Mouse (Mus musculus) CD4-positive, CD25-positive, alpha-beta regulatory T cell, adult 4 months (primary cell): ENCODE results near the gene 2900011O08Rik. TPM values are rescaled to one million over a fixed set of nuclear protein-coding genes. Genes with fewer than 3 reads are reported as not detected.

Experiments used
- ATAC-seq: one replicate; pipeline ENCODE4 v1.8.0; 2017
- polyA plus RNA-seq, 2 experiments: library from polyadenylated mRNA; unstranded; fragments of 100-300 nt; shearing (Covaris generic); gene quantifications; one replicate each; pipeline ENCODE4 v1.2.1; 2017

Gene 2900011O08Rik
- polyA plus RNA-seq, 2 experiments from 2014 or later, result not detected

DNA sequence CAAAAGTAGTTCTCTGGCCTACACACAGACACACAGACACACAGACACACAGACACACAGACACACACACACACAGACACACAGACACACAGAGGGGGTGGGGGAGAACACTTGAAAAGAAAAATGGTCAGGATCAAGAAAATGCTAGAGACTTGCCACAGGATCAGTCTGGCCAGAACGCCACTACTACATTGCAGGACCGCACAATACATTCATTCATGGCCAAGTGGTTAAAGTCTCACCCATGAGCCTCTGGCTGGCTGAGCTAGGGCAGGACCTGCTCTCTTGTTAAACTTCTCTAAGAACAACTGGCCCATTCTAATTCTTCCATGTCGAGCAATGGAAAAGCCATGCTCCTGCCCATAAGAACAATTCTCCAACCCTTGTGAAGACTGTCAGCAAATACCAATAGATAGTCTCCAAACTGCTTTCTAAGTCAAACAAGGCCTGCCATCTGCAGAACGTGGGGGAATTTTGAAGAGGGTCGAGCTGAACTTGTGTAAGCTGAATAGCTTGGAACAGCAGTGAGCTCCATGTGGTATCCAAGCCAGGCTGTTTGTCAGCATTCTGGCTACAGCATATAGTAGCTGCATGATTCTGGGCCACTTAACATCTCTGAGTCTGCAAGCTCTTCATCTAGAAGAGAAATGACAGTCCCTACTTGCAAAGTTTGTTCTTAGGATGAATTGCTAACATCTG is 84.2 kb downstream of the 2900011O08Rik start:
- no peak for ATAC-seq

GRCm38 (mm10) chr16:14082925-14083324 is 96.5 kb downstream of the 2900011O08Rik start:
- no peak for ATAC-seq

DNA sequence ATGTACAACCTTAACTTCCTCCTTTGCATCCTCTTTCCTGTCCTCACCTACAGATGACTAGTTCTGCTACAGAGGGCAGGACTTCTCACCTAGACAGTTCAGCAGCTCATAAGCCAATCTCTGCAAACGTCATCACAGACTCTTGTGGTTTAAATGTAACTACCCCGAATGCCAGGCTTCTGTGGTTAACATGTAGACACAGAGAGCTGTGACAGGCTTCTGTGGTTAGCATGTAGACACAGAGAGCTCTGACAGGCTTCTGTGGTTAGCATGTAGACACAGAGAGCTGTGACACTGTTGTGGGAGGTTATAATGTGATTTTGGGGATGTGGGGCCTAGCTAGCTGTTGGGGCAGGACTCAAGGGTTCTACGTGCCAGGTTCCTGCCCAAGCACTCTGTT is 101.8 kb downstream of the 2900011O08Rik start:
- peak; percentile 94 for ATAC-seq

- no peak for ATAC-seq
These were observed 102.9 kb downstream of the 2900011O08Rik start for GRCm38 (mm10) chr16:14089296-14089695.

DNA sequence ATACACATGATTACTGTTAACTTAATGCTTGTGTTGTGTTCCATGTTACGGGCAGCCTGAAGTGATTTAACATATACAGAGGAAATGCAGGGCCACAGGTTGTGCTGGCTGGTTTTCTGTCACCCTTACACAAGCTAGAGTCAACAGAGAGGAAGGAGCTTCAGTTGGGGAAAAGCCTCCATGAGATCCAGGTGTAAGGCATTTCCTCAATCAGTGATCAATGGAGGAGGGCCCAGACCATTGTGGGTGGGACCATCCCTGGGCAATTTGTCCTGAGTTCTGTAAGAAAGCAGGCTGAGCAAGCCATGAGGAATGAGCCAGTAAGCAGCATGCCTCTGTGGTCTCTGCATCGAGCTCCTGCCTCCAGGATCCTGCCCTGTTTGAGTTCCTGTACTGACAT is 105.4 kb downstream of the 2900011O08Rik start:
- no peak for ATAC-seq

- ATAC-seq, result no peak
These were observed 119.5 kb downstream of the 2900011O08Rik start for GRCm38 (mm10) chr16:14105891-14106290.

- ATAC-seq, result no peak
These were observed 123.3 kb downstream of the 2900011O08Rik start for GRCm38 (mm10) chr16:14109651-14110230.

DNA sequence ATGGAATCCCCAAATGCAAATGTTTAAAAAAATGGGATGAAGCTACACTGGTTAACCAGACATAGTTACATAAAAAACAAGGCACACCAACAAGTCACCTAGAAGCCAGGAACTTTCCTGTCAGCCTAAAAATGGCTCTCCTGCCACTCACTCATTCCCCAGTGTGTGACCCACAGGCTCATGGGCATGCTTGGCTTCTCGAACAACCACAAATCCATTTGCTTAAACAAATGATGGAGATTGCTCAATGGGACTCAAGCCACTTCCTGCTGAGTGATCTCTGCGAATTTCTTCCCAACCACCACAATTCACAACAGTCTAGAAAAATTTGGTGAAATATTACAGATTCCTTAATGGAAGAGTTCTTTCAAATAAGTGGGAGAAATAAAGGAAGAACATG is 124.5 kb downstream of the 2900011O08Rik start:
- no peak for ATAC-seq

DNA sequence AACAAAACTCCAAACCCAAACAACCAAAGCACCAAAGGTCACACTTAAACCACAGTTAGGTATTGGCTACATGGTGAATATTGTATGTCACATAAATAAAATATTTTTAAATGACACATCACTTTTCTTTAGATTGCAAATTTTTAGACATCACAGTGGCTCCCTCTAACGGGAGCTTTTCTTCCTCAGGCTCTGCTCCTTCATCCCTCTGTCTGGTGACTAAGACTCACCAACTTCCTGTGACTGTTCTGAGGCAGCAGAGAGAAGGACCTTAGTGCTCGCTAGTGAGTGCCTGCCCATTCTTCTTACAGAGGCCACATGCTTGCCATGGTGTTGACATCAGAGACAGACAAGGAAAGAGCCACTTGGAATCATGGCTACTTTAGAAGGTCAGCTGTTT is 125.7 kb downstream of the 2900011O08Rik start:
- ATAC-seq, result no peak

DNA sequence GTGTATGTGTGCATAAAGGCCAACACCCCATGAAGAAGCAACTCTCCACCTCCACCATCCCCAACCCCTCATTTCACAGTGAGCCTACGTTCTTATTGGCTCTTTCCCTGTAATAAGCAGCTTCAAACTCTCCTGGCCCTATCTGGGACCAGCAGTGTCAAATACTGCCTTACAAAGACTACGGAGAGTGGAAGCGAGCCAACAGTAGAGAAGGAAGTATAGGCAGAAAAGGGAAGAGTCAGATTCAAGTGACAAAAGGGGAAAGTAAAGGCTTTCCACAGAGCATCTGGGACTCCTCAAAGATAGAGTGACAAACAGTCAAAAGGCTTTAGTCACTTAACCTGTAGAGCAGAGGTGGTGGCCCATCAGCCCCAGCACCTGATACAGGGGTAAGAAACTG is 126.3 kb downstream of the 2900011O08Rik start:
- no peak for ATAC-seq

GRCm38 (mm10) chr16:14117299-14117698 is 130.9 kb downstream of the 2900011O08Rik start:
- no peak for ATAC-seq

DNA sequence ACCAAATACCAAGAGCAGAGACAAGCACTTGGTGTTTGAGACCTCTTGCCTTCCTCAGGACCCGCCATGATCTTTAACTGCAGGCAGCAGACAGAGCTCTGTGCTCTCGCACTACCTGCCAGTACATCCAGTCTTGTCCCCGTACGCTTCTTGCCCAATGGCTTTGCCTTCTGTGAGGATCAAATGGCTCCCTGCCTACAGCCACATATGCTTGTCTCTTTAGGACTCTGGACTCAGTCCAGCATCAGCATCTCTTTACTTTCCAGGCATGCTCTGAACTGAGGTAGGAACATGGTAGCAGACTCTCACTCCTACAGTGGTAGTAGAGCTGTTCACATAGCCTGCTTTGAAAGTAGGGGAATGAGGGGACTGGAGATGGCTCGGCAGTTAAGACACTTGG is 134.5 kb downstream of the 2900011O08Rik start:
- ATAC-seq, result no peak

DNA sequence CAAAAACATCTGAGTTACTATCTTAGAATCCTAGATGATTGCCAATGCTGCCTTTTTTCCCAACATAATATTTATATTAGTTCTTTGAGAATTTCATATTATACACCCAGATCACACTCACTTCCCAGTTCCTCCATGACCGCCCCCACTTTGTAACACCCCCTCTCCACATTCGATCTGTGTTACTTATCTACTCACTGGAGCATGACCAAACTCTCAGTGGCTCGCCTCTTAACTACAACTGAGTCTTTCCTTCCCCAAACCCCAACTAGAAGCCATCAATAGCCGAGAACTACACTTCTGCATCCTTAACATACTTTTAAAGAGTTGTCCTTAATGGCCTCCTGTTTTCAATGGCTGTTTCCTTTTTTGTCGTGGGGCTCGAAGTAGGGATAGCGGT is 135.2 kb downstream of the 2900011O08Rik start:
- ATAC-seq, result no peak

DNA sequence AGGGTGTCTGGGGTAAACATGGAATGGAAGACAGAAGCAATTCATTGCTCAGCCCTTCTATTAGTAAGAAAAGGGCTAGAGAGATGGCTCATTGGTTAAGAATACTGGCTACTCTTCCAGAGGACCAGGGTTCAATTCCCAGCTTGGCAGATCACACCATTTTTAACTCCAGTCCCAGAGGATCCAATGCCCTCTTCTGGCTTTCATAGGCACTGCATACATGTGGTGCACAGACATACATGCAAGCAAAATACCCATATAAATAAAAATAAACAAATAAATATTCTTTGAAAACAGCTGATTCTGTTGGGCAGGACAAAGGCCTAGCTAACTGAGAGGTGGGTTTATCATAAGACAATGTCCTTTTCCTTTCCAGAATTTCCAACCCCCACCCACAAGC is 136.2 kb downstream of the 2900011O08Rik start:
- ATAC-seq, result no peak

- no peak for ATAC-seq
These were observed 137.5 kb downstream of the 2900011O08Rik start for GRCm38 (mm10) chr16:14123901-14124300.

- no peak for ATAC-seq
These were observed 138.3 kb downstream of the 2900011O08Rik start for GRCm38 (mm10) chr16:14124709-14125108.

- no peak for ATAC-seq
These were observed 138.8 kb downstream of the 2900011O08Rik start for GRCm38 (mm10) chr16:14125253-14125652.

GRCm38 (mm10) chr16:14128977-14129376 is 142.6 kb downstream of the 2900011O08Rik start:
- ATAC-seq, result no peak

DNA sequence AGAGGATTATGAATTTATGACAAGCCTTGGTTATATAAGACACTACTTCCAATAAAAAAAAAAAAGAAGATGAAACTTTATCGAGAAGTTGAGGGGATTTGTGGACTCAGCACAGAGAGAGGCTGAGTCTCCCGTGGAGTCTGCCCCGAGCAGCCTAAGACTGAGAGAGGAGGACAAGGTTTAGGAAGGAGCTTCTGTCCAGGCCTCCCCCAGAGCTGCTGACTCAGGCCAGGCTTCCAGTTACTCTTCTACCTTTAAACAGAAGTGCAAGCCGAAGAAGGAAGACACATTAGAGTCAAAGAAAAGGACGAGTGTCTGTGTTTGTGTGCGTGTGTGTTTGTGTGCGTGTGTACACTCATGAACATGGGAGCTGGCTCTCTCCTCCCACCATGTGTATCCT is 144.4 kb downstream of the 2900011O08Rik start:
- no peak for ATAC-seq

- no peak for ATAC-seq
These were observed 145.0 kb downstream of the 2900011O08Rik start for GRCm38 (mm10) chr16:14131376-14131775.

DNA sequence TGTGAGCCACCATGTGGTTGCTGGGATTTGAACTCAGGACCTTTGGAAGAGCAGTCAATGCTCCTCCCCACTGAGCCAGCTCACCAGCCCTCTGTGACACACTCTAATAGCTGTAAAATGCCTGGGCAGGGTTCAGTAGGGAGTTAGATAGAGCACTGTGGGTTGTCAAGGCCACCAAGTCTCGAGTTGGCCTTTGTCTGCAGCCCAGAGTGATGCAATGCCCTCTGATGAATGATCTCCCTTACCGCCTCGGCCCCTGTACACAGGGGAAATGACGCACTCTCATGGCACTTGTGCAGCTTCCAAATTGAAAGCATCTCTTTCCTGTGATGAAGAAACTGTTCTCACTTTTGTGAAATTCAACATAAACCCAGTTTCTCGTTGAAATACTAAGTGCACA is 145.4 kb downstream of the 2900011O08Rik start:
- no peak for ATAC-seq

DNA sequence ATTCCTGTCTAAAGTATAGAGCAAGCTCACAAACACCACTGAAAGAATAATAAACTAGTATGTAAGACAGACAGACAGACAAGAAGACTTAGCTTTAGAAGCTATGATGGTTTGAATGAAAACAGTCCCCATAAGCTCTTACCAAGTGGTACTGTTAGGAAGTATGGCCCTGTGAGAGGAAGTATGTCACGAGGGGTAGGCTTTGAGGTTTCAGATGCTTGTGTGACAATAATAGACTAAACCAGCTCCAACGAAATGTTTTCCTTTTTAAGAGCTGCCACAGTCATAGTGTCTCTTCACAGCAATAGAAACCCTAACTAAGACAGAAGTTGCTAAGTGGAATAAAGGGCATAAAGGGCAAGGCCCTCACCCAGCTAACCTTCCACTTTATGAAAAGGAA is 148.6 kb downstream of the 2900011O08Rik start:
- ATAC-seq, result no peak

- ATAC-seq, result no peak
These were observed 151.7 kb downstream of the 2900011O08Rik start for GRCm38 (mm10) chr16:14137976-14138561.

DNA sequence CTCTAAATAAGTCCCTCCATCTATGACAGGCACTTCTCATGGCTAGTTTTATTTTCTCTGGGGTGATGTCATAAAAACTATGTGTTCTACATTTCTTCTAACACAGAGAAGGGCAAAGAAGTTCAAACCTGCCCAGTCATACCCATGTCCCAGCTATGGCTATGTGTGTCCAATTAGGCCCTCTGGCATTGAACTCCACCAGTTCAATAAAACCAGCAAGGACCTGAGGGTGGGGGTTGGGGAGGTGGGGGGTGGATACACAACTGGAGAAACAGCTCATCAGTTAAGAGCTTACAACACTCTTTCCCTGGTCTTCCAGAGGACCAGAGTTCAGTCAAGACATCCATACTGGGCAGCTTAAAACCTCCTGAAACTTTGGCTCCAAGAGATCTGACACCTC is 152.7 kb downstream of the 2900011O08Rik start:
- no peak for ATAC-seq
